Mouse (Mus musculus): ENCODE measurements around the gene Pitpnm2.
"Not testable (repeated sequence)": the region's sequence is repeated elsewhere in the genome, so short reads cannot be mapped to it uniquely, and the experiment has no call there.

Pitpnm2 gene

GRCm38 (mm10) chr5:124220551-124220950 lies 29.0 kb downstream of the Pitpnm2 start:
- DNase-seq, result no peak

DNA sequence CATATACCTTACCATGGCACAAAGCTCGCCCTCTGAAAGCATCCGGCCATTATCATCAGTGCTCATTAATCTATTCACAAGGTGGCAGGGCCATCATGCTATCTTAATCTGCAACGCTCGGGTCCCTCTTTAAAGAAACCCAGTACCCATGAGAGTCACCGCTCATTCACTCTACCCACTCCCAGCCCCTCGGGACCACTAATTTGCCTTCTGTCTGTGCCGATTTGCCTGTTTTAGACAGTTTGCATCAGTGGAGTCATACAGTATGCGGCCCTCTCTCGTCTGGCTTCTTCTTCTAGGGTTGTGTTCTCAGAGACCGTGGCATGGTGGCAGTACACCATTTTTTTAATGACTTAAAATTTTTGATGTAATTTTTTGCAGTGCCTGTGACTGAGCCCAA lies 30.1 kb downstream of the Pitpnm2 start:
- DNase-seq, result no peak

- no peak for DNase-seq
These were observed 30.6 kb downstream of the Pitpnm2 start for GRCm38 (mm10) chr5:124218986-124219385.

DNA sequence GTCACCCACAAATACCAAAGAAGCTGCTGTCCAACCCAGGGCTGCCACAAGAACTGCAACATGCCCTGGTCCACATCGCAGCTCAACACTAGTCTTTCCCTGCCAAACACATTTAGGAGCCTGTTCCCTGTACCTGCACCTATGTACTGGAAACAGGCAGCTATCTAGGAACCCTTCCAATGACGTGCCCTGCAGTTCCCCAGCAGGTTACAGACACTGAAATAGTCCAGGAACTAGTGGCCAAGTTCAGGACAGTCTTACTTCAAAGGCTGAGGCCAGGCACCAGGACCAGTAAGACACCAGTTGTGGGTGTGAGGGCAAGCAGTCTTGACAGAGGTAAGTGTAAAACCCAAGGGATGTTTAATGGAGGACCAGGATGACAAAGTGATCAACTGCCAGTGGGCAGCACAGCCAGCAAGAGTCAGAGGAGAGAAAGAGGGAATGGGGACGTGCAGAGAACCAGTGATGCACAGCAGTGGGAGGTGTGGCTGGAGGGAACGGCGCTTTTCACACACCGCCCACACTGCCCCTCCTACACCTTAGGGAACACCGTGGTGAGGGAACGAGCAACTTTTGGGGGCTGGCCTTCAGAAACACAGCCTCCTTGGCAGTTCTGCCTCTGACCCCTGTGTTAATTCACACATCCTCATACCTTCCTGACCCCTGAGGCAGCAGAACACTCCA lies 31.9 kb downstream of the Pitpnm2 start:
- no peak for DNase-seq

DNA sequence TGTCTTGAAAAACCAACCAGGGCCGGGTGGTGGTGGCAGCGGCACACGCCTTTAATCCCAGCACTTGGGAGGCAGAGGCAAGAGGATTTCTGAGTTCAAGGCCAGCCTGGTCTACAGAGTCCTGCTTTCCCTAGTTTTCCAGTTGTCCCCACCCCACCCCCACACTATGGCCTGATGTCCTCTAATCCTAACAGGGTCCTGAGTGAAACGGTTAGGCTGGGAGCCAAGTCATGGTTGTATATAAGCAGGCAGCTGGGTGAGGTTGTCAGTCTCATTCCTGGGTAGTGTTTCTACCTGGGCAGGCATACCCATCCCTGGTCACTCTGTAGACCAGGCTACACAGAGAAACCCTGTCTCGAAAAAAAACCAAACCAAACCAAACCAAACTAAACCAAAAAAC lies 32.5 kb downstream of the Pitpnm2 start:
- DNase-seq, result not testable (repeated sequence)

- DNase-seq, result no peak
These were observed 33.2 kb downstream of the Pitpnm2 start for GRCm38 (mm10) chr5:124216403-124216802.

DNA sequence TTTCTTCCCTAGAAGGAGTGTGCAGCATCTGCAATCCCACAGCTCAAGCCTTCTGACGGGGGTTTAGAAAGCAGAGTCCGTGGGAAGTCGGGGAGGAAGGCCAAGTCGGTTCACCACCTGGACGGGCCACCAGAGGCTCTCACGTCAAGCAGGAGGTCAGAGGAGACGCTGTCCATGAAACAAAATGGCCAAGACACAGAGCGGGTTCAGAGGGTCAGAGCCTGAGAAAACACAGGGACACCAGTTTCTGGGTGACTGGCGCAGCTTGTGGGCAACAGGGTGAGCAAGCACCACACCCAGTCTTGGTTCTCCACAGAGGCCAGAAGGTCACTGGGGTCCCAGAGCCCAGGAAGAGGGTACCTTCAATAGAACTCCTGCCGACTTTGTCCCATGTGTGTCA lies 33.9 kb downstream of the Pitpnm2 start:
- DNase-seq, result no peak

DNA sequence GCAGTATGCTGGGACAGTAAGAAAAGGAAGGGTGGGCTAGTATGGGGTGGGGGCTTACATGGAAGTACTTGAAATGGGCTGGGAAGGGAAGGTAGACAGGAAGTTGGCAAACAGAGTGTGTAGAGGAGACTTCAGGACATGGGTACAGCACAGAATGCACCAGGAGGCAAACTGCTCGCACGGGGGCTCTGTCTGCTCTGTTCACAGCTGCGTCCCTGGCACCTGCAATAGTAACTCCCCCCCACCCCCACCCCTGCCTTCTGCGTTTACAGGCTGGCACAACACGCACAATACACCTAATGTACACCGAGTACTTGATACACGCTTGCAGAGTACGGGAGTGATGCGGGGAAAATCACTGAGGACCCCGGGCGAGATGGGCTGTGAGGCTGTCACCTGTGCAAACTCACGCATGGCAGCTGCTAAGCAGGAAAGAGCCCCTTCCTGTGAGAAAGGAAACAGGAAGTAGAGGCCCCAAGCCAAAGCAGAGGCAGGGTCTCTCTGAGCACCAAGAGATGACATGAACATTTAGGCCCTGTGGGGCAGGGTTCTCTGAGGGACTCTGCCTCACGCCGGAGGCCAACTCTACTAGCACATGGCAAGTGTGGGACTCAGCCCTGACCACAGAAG lies 34.9 kb downstream of the Pitpnm2 start:
- no peak for DNase-seq

DNA sequence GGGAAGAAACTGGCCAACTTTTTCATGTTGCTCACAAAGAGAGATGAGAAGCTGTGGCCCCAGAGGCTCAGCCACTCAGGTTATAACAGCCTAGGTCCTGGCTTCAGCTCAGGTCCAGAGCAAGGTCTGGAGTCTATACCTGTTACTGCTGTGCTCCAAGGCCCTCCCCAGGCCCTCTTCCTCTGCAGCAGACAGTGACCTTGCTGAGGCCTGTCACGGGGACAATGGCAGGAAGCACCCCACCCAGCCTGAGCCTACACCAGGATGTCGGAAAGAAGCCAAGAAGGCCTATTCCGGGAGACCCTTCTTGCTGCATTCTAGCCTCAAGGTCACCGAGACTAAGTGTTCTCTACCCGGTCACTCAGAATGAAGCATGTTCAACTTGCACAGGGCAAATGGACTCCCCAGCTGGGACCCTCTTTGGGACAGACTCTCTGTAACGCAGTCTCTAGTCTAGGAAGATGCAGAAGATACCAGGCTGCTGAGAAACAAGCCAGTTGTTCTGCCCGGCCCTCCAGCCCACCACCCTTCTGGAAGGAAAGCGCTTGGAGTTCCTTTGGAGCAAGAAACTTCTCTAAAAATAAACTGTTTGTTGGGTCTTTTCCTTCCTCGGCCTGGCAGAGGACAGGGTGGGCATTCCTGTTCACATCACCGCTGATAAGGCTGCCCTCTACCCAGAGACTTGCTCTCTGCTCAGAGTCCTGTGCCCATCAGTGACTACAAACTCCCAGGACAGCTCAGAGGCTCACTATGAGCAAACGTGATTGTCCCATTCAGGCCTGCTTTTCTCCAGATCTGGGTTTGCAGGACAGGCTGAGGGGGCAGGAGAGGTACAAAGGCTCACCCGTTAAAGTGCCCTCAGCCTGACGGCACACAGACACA lies 35.7 kb downstream of the Pitpnm2 start:
- peak; percentile 75 to 87 for DNase-seq

- DNase-seq, result no peak
These were observed 37.9 kb downstream of the Pitpnm2 start for GRCm38 (mm10) chr5:124211669-124212068.

GRCm38 (mm10) chr5:124211234-124211633 lies 38.3 kb downstream of the Pitpnm2 start:
- DNase-seq, result no peak

DNA sequence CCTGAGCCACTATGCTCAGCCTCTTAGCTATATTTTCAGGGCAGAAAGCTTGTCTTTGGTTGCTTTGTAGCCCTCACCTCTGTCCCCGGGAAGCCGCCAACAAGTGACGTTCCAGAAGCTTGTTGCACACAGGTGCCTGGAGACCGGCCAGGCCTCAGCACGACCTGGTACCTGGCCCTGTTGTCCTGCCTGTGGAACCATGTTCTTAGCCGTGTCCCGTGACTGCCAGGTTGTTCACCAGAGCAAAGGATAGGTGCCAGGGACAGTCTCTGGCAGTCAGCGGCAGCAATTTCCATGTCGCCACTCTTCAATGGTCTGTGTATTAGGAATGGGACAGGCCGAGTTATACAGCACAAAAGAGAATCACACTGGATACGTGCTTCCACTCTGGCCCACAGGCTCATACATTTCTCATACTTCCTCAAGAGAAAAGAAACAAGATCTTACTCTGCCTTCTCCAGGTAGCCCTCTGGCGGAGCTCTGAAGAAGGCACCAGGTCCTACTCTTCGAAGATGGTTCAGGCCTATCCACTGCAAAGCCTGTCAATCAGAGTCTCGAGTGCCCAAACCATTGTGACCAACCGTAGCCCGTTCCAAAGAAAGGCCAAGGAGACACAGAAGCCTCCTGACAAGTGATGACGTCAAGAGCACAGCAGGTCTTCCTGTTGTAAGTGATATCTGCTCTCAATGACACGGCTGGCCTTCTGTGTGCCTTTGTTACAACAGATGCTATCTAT lies 39.1 kb downstream of the Pitpnm2 start:
- DNase-seq, result peak; percentile 47 to 62

DNA sequence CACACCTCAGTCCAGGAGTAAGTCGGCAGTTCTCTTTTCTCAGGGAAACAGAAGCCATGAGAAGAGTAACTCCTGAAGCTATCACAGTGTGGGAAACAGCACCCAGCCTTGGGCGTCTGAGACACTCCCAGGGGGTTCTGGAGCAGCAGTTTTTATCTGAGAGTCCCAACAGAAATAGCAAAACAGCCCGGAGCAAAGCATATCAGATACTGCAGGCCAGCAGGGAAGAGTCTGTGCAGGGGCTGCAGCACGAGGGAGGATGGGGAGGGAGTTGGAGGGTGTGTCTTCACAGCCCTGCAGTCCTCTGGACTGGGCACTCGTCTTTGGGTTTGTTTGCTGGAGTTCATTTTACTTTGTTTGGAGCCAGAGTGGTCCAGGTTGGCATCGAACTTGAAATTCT lies 39.7 kb downstream of the Pitpnm2 start:
- no peak for DNase-seq

DNA sequence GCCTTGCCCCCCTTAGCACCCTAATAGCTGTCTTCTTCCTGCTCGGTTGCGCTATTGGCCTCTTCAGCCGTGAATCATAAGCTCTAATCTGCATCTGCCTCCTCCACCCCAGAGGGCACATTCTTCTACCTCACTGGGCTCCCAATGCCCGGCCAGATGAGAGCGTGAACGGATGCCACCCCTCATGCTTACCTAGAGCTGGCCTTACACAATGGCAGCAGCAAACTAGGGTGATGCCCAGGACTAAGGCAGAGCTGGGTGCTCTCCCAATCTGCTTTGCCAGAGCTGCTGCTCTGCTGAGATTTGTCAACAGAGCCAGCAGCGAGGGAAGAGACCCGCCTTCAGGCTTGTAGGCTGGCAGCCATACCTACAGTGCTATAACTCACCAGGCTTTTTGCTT lies 41.5 kb downstream of the Pitpnm2 start:
- no peak for DNase-seq

DNA sequence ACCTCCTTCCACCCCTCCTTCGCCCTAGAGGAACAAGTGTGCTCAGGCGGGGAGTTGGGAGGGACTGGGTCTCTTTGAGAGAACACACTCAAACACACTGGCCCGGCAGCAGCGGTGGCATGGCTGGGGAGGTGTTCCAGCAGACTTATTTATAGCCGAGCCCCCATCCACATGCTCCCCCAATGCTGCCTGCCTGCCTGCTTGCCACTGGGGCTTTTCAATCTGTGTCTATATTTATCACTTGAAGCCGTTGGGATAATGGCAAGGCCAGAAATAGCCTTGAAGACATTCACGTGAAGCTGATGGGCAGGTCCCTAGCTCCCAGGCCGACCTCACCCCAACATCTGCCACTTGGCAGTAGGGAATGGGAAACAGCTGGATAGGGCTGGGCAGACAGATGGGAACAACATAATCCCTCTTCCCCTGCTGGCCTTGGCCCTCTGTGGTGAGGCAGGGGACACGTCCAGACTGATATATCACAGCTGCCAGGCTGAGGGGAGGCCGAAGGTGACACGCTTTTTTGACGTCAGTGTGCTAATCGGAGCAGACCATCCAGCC lies 43.0 kb downstream of the Pitpnm2 start:
- peak in 1 of 2 experiments; percentile 51 for DNase-seq

- no peak for DNase-seq
These were observed 43.7 kb downstream of the Pitpnm2 start for GRCm38 (mm10) chr5:124205809-124206380.

GRCm38 (mm10) chr5:124205211-124205610 lies 44.3 kb downstream of the Pitpnm2 start:
- DNase-seq, result no peak

DNA sequence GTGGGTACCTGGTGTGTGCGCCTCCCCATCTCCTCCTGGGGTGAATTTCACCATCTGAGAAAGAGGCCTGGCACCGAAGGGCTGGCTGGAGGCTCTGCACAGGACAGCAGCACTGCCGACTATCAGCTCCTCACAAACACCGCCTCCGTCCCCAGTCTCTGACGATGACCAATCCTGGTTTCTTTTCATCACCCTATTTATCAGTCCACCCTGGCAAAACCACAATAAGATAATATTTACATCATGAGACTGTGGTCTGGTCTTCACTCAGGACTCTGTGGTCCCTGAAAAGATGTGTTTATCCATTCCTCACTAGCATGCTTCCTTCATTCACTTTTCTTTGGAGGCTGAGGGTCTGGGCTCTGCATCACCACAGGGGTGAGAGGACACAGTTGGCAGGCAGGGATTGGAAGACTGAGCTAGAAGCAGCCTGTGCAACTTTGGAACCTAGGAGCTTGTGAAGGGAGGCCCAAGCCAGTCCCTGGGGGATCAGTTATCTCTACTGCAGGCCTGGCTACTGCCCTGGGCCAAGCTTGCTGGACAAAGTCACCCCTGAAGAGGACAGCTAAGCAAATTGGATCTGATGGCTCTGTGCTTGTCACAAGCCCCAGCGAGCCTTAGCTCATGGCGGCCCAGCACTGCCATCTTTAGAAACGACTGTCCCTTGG lies 45.3 kb downstream of the Pitpnm2 start:
- no peak for DNase-seq

DNA sequence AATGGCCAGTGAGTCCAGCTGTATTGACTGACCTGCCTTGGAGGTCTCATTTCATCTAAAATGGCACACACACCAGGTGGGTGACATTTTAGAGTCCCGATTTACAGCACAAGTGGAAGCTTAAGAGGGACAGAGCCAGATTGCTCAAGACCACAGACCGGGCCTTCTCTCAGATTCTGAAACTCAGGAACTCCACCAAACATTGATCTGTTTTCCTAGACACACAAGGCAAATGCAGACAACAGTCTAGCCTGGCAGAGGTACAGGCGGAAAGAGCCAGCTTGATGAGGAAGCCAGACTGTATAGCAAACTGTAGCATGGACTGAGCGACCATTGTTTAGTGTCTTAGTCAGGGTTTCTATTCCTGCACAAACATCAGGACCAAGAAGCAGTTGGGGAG lies 46.3 kb downstream of the Pitpnm2 start:
- DNase-seq, result no peak

DNA sequence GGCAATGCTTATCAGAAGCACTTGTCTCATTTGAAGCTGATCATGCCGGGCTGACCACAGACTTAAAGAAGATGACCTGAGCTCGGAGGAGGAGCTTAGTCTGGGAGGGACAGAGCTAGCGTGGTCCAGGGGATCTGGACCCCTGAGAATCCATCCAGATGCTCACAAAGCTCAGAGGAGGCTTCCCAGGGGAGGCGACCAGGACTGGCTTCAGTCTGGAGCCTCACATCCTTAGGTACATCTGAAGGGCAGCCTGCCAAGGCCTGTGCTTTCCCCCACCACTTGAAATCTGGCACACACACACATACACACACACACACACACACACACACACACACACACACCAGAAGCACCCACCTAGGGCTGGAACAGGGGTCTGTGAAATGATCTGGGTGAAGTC lies 47.5 kb downstream of the Pitpnm2 start:
- DNase-seq, result no peak

DNA sequence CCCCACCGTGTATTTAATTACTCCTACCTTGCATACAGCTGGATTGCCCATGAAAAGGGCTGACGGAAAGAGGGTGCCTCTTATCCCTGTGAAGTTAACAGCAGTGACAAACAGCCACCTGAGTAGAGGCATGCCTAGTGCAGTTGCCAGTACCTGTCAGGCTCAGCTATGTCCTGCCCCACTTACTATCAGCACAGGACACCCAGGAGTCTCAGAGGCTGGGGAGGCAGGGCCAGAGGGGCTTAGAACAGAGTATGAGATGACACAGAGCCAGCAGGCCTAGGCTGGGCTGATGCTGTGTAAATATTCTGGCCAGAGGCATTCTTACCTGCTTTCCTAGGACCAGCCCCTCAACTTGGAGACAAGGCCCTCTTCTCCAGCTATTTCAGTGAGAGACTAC lies 48.0 kb downstream of the Pitpnm2 start:
- DNase-seq, result no peak

- no peak for DNase-seq
These were observed 48.7 kb downstream of the Pitpnm2 start for GRCm38 (mm10) chr5:124200844-124201243.

All from kidney, postnatal 36 days (tissue).